Mouse (Mus musculus): ENCODE measurements around the gene Agpat4.

DNA sequence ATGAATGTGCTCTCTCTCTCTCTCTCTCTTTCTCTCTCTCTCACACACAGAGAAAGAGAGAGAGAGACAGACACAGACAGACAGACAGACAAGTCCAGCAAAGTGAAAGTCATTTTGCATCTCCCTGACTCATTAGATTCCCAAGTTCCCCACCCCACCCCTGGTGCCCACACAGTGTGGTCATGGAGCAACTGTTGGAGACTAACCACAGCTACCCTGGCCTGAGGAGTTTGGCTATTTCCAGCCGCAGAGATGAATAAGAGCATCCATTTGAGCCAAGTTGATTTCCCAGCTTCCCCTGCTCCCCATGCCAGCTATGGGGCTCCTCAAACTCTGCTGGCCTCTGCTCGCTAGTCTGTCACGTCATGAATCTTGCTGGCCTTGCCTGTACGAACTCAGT lies 91.0 kb downstream of the Agpat4 start:
- no peak for TF ChIP-seq ZNF384 (IDR thresholded peaks at IDR 0.05; ENCODE audit: low read depth, low read length)
- TF ChIP-seq MAFK (IDR thresholded peaks at IDR 0.05; ENCODE audit: insufficient read depth, low read depth, low read length), result no peak
- no peak for TF ChIP-seq HCFC1 (IDR thresholded peaks at IDR 0.05; ENCODE audit: borderline replicate concordance, insufficient read depth, low read length)

Data from ES-E14 (cell line).